Mouse (Mus musculus): ENCODE measurements around the gene Ppp2r5c. TPM values are rescaled to one million over a fixed set of nuclear protein-coding genes. Genes with fewer than 3 reads are reported as not detected.

The Ppp2r5c gene
- 138 and 144 TPM in 2 replicates for polyA plus RNA-seq (2014; fragmentation: Nextera tagmentation; extraction: Ambion mirVana)

- DNase-seq (ENCODE audit: low spot score) (peak; percentile 97), ATAC-seq (peak; percentile 97)
- no peaks in the 10 kb centered on the region for H3K27me3 ChIP-seq (replicated peaks; ENCODE audit: control insufficient read depth, insufficient read depth, low read length)
- H3K27ac ChIP-seq (ENCODE audit: low read depth, low read length), result peak within 1 kb of the TSS; percentile 94
- H3K4me3 ChIP-seq (ENCODE audit: low read depth, low read length), result peak within 1 kb of the TSS; percentile 79
- H3K9ac ChIP-seq (ENCODE audit: low read length), result peak within 1 kb of the TSS; percentile 82
- H3K9me3 ChIP-seq (replicated peaks; ENCODE audit: control insufficient read depth, low read length), result no peaks in the 10 kb centered on the region
- H3K4me1 ChIP-seq (ENCODE audit: control insufficient read depth, insufficient read depth, low read length), result peaks cover 8% of the 10 kb centered on the region
- WGBS, result under 1% methylated on average over 85 of the region's 86 CpGs
- peak within 1 kb of the TSS; percentile 72 for H3K4me2 ChIP-seq (ENCODE audit: low read length)
- H3K36me3 ChIP-seq (ENCODE audit: control insufficient read depth, insufficient read depth, low read length), result 0 out of 2 replicates have a peak, but pooled peaks cover 4% of the 10 kb centered on the region
Observed at GRCm38 (mm10) chr12:110446290-110447170, at the start of gene Ppp2r5c. TSS of gene Ppp2r5c (plus strand) at chr12:110447120.

GRCm38 (mm10) chr12:110398351-110398750, 48.6 kb upstream of the Ppp2r5c start:
- ATAC-seq, result no peak
- H3K27me3 ChIP-seq (replicated peaks; ENCODE audit: control insufficient read depth, insufficient read depth, low read length), result no peaks in the 10 kb centered on the region
- 28% methylated on average over 8 of the region's 8 CpGs for WGBS
- no peak overlapping the region for H3K4me3 ChIP-seq (ENCODE audit: low read depth, low read length)
- no peaks in the 10 kb centered on the region for H3K4me1 ChIP-seq (ENCODE audit: control insufficient read depth, insufficient read depth, low read length)
- peak; percentile 81 for DNase-seq (ENCODE audit: low spot score)
- H3K36me3 ChIP-seq (ENCODE audit: control insufficient read depth, insufficient read depth, low read length), result no peaks in the 10 kb centered on the region
- no peak overlapping the region for H3K4me2 ChIP-seq (ENCODE audit: low read length)
- H3K9me3 ChIP-seq (replicated peaks; ENCODE audit: control insufficient read depth, low read length), result no peaks in the 10 kb centered on the region
- no peak overlapping the region for H3K27ac ChIP-seq (ENCODE audit: low read depth, low read length)
- no peak overlapping the region for H3K9ac ChIP-seq (ENCODE audit: low read length)

GRCm38 (mm10) chr12:110399161-110399560, 47.8 kb upstream of the Ppp2r5c start:
- Histone ChIP-seq H3K27ac (ENCODE audit: low read depth, low read length) (no peak overlapping the region), H3K36me3 (ENCODE audit: control insufficient read depth, insufficient read depth, low read length) (no peaks in the 10 kb centered on the region), H3K9me3 (replicated peaks; ENCODE audit: control insufficient read depth, low read length) (no peaks in the 10 kb centered on the region), H3K4me1 (ENCODE audit: control insufficient read depth, insufficient read depth, low read length) (no peaks in the 10 kb centered on the region), H3K4me2 (ENCODE audit: low read length) (no peak overlapping the region), H3K9ac (ENCODE audit: low read length) (no peak overlapping the region), H3K4me3 (ENCODE audit: low read depth, low read length) (no peak overlapping the region), H3K27me3 (replicated peaks; ENCODE audit: control insufficient read depth, insufficient read depth, low read length) (no peaks in the 10 kb centered on the region)
- WGBS, result 91% methylated on average over 6 of the region's 6 CpGs
- ATAC-seq, result no peak
- no peak for DNase-seq (ENCODE audit: low spot score)

- no peaks in the 10 kb centered on the region for H3K27me3 ChIP-seq (replicated peaks; ENCODE audit: control insufficient read depth, insufficient read depth, low read length)
- H3K36me3 ChIP-seq (ENCODE audit: control insufficient read depth, insufficient read depth, low read length), result no peaks in the 10 kb centered on the region
- H3K4me3 ChIP-seq (ENCODE audit: low read depth, low read length), result no peak overlapping the region
- DNase-seq (ENCODE audit: low spot score), result no peak
- H3K4me2 ChIP-seq (ENCODE audit: low read length), result no peak overlapping the region
- no peaks in the 10 kb centered on the region for H3K4me1 ChIP-seq (ENCODE audit: control insufficient read depth, insufficient read depth, low read length)
- H3K9ac ChIP-seq (ENCODE audit: low read length), result no peak overlapping the region
- WGBS, result 85% methylated on average over 5 of the region's 5 CpGs
- no peak for ATAC-seq
- no peak overlapping the region for H3K27ac ChIP-seq (ENCODE audit: low read depth, low read length)
- H3K9me3 ChIP-seq (replicated peaks; ENCODE audit: control insufficient read depth, low read length), result no peaks in the 10 kb centered on the region
Observed at GRCm38 (mm10) chr12:110400936-110401335, 46.0 kb upstream of the Ppp2r5c start.

- no peaks in the 10 kb centered on the region for H3K36me3 ChIP-seq (ENCODE audit: control insufficient read depth, insufficient read depth, low read length)
- H3K4me1 ChIP-seq (ENCODE audit: control insufficient read depth, insufficient read depth, low read length), result no peaks in the 10 kb centered on the region
- H3K4me3 ChIP-seq (ENCODE audit: low read depth, low read length), result no peak overlapping the region
- DNase-seq (ENCODE audit: low spot score), result no peak
- whole genome bisulfite sequencing, result 87% methylated on average over 4 of the region's 4 CpGs
- ATAC-seq, result no peak
- H3K4me2 ChIP-seq (ENCODE audit: low read length), result no peak overlapping the region
- H3K27ac ChIP-seq (ENCODE audit: low read depth, low read length), result no peak overlapping the region
- H3K27me3 ChIP-seq (replicated peaks; ENCODE audit: control insufficient read depth, insufficient read depth, low read length), result no peaks in the 10 kb centered on the region
- H3K9me3 ChIP-seq (replicated peaks; ENCODE audit: control insufficient read depth, low read length), result no peaks in the 10 kb centered on the region
- no peak overlapping the region for H3K9ac ChIP-seq (ENCODE audit: low read length)
Observed at GRCm38 (mm10) chr12:110401871-110402270, 45.0 kb upstream of the Ppp2r5c start.

GRCm38 (mm10) chr12:110416244-110416643, 30.7 kb upstream of the Ppp2r5c start:
- Histone ChIP-seq H3K27ac (ENCODE audit: low read depth, low read length) (no peak overlapping the region), H3K9me3 (replicated peaks; ENCODE audit: control insufficient read depth, low read length) (no peaks in the 10 kb centered on the region), H3K4me3 (ENCODE audit: low read depth, low read length) (no peak overlapping the region), H3K4me1 (ENCODE audit: control insufficient read depth, insufficient read depth, low read length) (no peaks in the 10 kb centered on the region), H3K27me3 (replicated peaks; ENCODE audit: control insufficient read depth, insufficient read depth, low read length) (no peaks in the 10 kb centered on the region), H3K36me3 (ENCODE audit: control insufficient read depth, insufficient read depth, low read length) (no peaks in the 10 kb centered on the region), H3K9ac (ENCODE audit: low read length) (no peak overlapping the region), H3K4me2 (ENCODE audit: low read length) (no peak overlapping the region)
- WGBS, result 47% methylated on average over 3 of the region's 3 CpGs
- DNase-seq (ENCODE audit: low spot score), result peak; percentile 31
- no peak for ATAC-seq

GRCm38 (mm10) chr12:110417023-110417986, 29.6 kb upstream of the Ppp2r5c start:
- Histone ChIP-seq H3K4me3 (ENCODE audit: low read depth, low read length) (no peak overlapping the region), H3K4me2 (ENCODE audit: low read length) (no peak overlapping the region)
- WGBS, result 61% methylated on average over 28 of the region's 28 CpGs

GRCm38 (mm10) chr12:110417987-110418734, 28.8 kb upstream of the Ppp2r5c start:
- no peaks in the 10 kb centered on the region for H3K36me3 ChIP-seq (ENCODE audit: control insufficient read depth, insufficient read depth, low read length)
- H3K9me3 ChIP-seq (replicated peaks; ENCODE audit: control insufficient read depth, low read length), result no peaks in the 10 kb centered on the region
- 56% methylated on average over 20 of the region's 20 CpGs for WGBS
- H3K4me1 ChIP-seq (ENCODE audit: control insufficient read depth, insufficient read depth, low read length), result no peaks in the 10 kb centered on the region
- H3K4me3 ChIP-seq (ENCODE audit: low read depth, low read length), result no peak overlapping the region
- no peak overlapping the region for H3K27ac ChIP-seq (ENCODE audit: low read depth, low read length)
- no peaks in the 10 kb centered on the region for H3K27me3 ChIP-seq (replicated peaks; ENCODE audit: control insufficient read depth, insufficient read depth, low read length)
- ATAC-seq, result peak; percentile 23; the same call in 1 of the 2 replicates
- no peak for DNase-seq (ENCODE audit: low spot score)
- H3K4me2 ChIP-seq (ENCODE audit: low read length), result no peak overlapping the region
- H3K9ac ChIP-seq (ENCODE audit: low read length), result no peak overlapping the region

More at GRCm38 (mm10) chr12:110417023-110417986, 29.6 kb upstream of the Ppp2r5c start:
- ATAC-seq (no peak), DNase-seq (ENCODE audit: low spot score) (peak; percentile 34)
- Histone ChIP-seq H3K9me3 (replicated peaks; ENCODE audit: control insufficient read depth, low read length) (no peaks in the 10 kb centered on the region), H3K27me3 (replicated peaks; ENCODE audit: control insufficient read depth, insufficient read depth, low read length) (no peaks in the 10 kb centered on the region), H3K4me1 (ENCODE audit: control insufficient read depth, insufficient read depth, low read length) (no peaks in the 10 kb centered on the region), H3K9ac (ENCODE audit: low read length) (no peak overlapping the region), H3K36me3 (ENCODE audit: control insufficient read depth, insufficient read depth, low read length) (no peaks in the 10 kb centered on the region), H3K27ac (ENCODE audit: low read depth, low read length) (no peak overlapping the region)
